Mouse (Mus musculus) E14TG2a.4 (cell line): ENCODE results near the gene Tirap.

ENCODE experiments used
- CTCF ChIP-seq: conservative IDR thresholded peaks from 2 replicates; pipeline ENCODE4 v1.5.1; 2014; ENCODE audit warnings: low read length
- NANOG ChIP-seq: IDR thresholded peaks from 2 replicates; pipeline ENCODE4 v1.6.1; 2014; ENCODE audit warnings: borderline replicate concordance, low read length, mixed read lengths

GRCm38 (mm10) chr9:35210542-35211474 lies 10.7 kb upstream of the Tirap start, which contains the start of gene Foxred1:
- no peak for TF ChIP-seq CTCF
- no peak for TF ChIP-seq NANOG
